29 mouse cellular contexts compared by ENCODE assay signal in the genomic region with DNA sequence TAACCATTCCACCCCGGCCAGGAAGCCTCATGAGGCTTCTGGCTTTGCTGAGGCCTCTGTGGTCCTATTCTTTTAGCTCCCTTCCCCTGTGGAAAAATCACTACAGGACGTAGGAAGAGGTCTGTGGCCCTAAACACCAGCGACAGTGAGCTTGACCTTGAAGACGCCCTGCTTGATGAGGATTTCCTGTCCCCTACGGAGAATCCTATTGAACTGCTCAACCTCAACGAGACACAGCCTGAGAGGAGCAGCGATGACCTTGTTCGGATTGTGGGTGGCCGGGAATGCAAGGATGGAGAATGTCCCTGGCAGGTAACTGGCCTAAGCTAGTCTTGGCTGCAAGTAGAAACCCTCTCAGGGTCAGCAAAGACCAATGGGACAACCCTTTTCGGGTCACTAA. TPM values are rescaled to one million over a fixed set of nuclear protein-coding genes. Genes with fewer than 3 reads are reported as not detected.
A peak's percentile ranks its signal among the peaks of the same experiment; 100 is the strongest.
DNase-seq lines count a peak whose midpoint lies in the region; ATAC-seq and TF ChIP-seq lines count a peak whose summit lies in the region.
"Had no signal": no experiment of that assay in that cellular context is flagged by ENCODE, and none has a peak within 500 bp of the region (broad histone marks: within the 10 kb centered on the region; RNA-seq: fewer than 3 reads in every experiment).

No protein-coding gene starts in this region.

- no peaks in the 10 kb centered on the region for H3K27me3 ChIP-seq in liver, adult 2 months (ENCODE audit: control insufficient read depth, insufficient read depth, low read length)
- H3K27me3 ChIP-seq in liver, postnatal 0 days (ENCODE audit: insufficient read depth, low read length) = no peaks in the 10 kb centered on the region
- H3K27me3 ChIP-seq in forebrain, postnatal 0 days (ENCODE audit: insufficient read depth, low read length) = no peaks in the 10 kb centered on the region

- H3K79me2 ChIP-seq in liver, adult 2 months (ENCODE audit: control insufficient read depth, insufficient read depth, low read length) = 0 out of 2 replicates have a peak, but pooled peaks cover 2% of the 10 kb centered on the region

- H3K27ac ChIP-seq in liver, adult 2 months (replicated peaks; ENCODE audit: insufficient read depth, low read depth, low read length) = no peak overlapping the region
- H3K27ac ChIP-seq in liver, postnatal 0 days (ENCODE audit: low read depth) = no peak overlapping the region
- no peak overlapping the region for H3K27ac ChIP-seq in forebrain, postnatal 0 days (ENCODE audit: low read depth, low read length)

- WGBS in liver, adult 2 months = 50% methylated on average over 10 of the region's 10 CpGs
- WGBS in liver, postnatal 0 days (ENCODE audit: insufficient replicate concordance) = 76% methylated on average over 10 of the region's 10 CpGs
- 85% methylated on average over 10 of the region's 10 CpGs for WGBS in forebrain, postnatal 0 days

- no peak overlapping the region for H3K9ac ChIP-seq in liver, adult 2 months (ENCODE audit: low read depth, low read length)
- H3K9ac ChIP-seq in liver, postnatal 0 days (replicated peaks) = no peak overlapping the region
- H3K9ac ChIP-seq in forebrain, postnatal 0 days = no peak overlapping the region

- no peak for TF ChIP-seq POLR2A in liver, adult 2 months (IDR thresholded peaks at IDR 0.05; ENCODE audit: extremely low read depth, insufficient read depth, low read length)

- DNase-seq in liver, adult 2 months (ENCODE audit: extremely low read depth, low read depth, low spot score) = peak; percentile 63
- DNase-seq in liver, postnatal 0 days = no peak
- DNase-seq in ES-CJ7 (ENCODE audit: low read depth, low spot score) (peak; percentile 79), R1 (ENCODE audit: low read depth, low spot score) (peak; percentile 75), ZHBTc4 (ENCODE audit: low read depth, low spot score) (peak; percentile 70)
- DNase-seq in forebrain, postnatal 0 days = no peak
- DNase-seq in gastrocnemius, adult 8-10 months (ENCODE audit: low spot score in 2 of 2) = no peak
- no peak for DNase-seq in heart, adult 8-10 months (ENCODE audit: low spot score)
- DNase-seq: adrenal gland, adult 2 months; adrenal gland, adult 8-10 months; adrenal gland, postnatal 10 days; adrenal gland, postnatal 14 days; adrenal gland, postnatal 25 days; adrenal gland, postnatal 36 days; B cell, adult 2 months; cerebellum, adult 11 months; cerebellum, adult 11-12 months; cerebellum, adult 18-20 months; cerebellum, adult 2 months; cerebellum, adult 8-10 months had no signal

- H3K4me1 ChIP-seq in liver, adult 2 months (ENCODE audit: control insufficient read depth, insufficient read depth, low read length) = no peaks in the 10 kb centered on the region
- no peaks in the 10 kb centered on the region for H3K4me1 ChIP-seq in liver, postnatal 0 days (ENCODE audit: insufficient read depth)
- H3K4me1 ChIP-seq in forebrain, postnatal 0 days (ENCODE audit: insufficient read depth) = no peaks in the 10 kb centered on the region

- ATAC-seq in liver, postnatal 0 days = no peak
- ATAC-seq in forebrain, postnatal 0 days = no peak
- ATAC-seq: activated CD4-positive, CD25-positive, alpha-beta regulatory T cell, adult 4 months; CD4-positive, CD25-positive, alpha-beta regulatory T cell, adult 4 months; Patski had no signal

- no peak for TF ChIP-seq CTCF in liver, adult 2 months (IDR thresholded peaks at IDR 0.05; ENCODE audit: low read depth, low read length)
- TF ChIP-seq CTCF in liver, postnatal 0 days (IDR thresholded peaks at IDR 0.05; ENCODE audit: low read depth) = no peak
- TF ChIP-seq CTCF in forebrain, postnatal 0 days (IDR thresholded peaks at IDR 0.05; ENCODE audit: low read depth) = no peak

- no peak overlapping the region for H3K4me2 ChIP-seq in liver, postnatal 0 days (ENCODE audit: low read depth, low read length)
- no peak overlapping the region for H3K4me2 ChIP-seq in forebrain, postnatal 0 days (ENCODE audit: low read depth)

- peaks cover 75% of the 10 kb centered on the region for H3K36me3 ChIP-seq in liver, adult 2 months (ENCODE audit: control insufficient read depth, insufficient read depth, low read length)
- peaks cover 56% of the 10 kb centered on the region for H3K36me3 ChIP-seq in liver, postnatal 0 days (replicated peaks; ENCODE audit: insufficient read depth, low read length)
- H3K36me3 ChIP-seq in forebrain, postnatal 0 days (ENCODE audit: insufficient read depth) = no peaks in the 10 kb centered on the region
- H3K36me3 ChIP-seq: G1E had no signal

- H3K9me3 ChIP-seq in liver, postnatal 0 days (ENCODE audit: low read length) = no peaks in the 10 kb centered on the region
- no peaks in the 10 kb centered on the region for H3K9me3 ChIP-seq in forebrain, postnatal 0 days (ENCODE audit: low read length)
- H3K9me3 ChIP-seq: G1E had no signal

- H3K4me3 ChIP-seq in liver, adult 2 months (ENCODE audit: insufficient read depth, low read depth, low read length) = no peak overlapping the region
- no peak overlapping the region for H3K4me3 ChIP-seq in liver, postnatal 0 days (ENCODE audit: low read depth, low read length)
- H3K4me3 ChIP-seq in forebrain, postnatal 0 days (ENCODE audit: low read depth, low read length) = no peak overlapping the region

- TF ChIP-seq EP300 in liver, postnatal 0 days (IDR thresholded peaks at IDR 0.05; ENCODE audit: low read depth) = no peak

RNA-seq across cellular contexts. Expression of a gene that starts 10.2 kb away (rescaled TPM):
- total RNA-seq in liver, adult 2 months (2014; rRNA removed) = 240 and 252 TPM in 2 replicates
- polyA plus RNA-seq in liver, adult 2 months (2012; rRNA removed) = 374 and 460 TPM in 2 replicates
- 93.8 and 97.1 TPM in 2 replicates for polyA plus RNA-seq in liver, postnatal 0 days (2015; fragmentation: Nextera tagmentation; extraction: Ambion mirVana)
- 0.24 TPM in 1 of 2 replicates, not detected in the other for total RNA-seq in forebrain, postnatal 0 days (2014; rRNA removed)
- polyA plus RNA-seq in forebrain, postnatal 0 days (2015; fragmentation: Nextera tagmentation; extraction: Ambion mirVana) = 0.91 TPM in 2 replicates
- total RNA-seq in gastrocnemius, adult 8-10 months (2022) = under 1 TPM in 1 of 4 experiments, not detected in 3; 0.29 TPM
- not detected for total RNA-seq in heart, adult 8-10 months (2022)
- total RNA-seq: adrenal gland, adult 18-20 months; adrenal gland, postnatal 25 days; adrenal gland, postnatal 36 days had no signal
- polyA plus RNA-seq: G1E had no signal

RNA-seq across cellular contexts. Expression of a gene that starts 13.4 kb away (rescaled TPM):
- 374 and 399 TPM in 2 replicates for total RNA-seq in liver, adult 2 months (2014; rRNA removed)
- 267 and 371 TPM in 2 replicates for polyA plus RNA-seq in liver, adult 2 months (2012; rRNA removed)
- polyA plus RNA-seq in liver, postnatal 0 days (2015; fragmentation: Nextera tagmentation; extraction: Ambion mirVana) = 531 and 542 TPM in 2 replicates
- 0.15 and 0.33 TPM in 2 replicates for total RNA-seq in forebrain, postnatal 0 days (2014; rRNA removed)
- 0.16 and 0.25 TPM in 2 replicates for polyA plus RNA-seq in forebrain, postnatal 0 days (2015; fragmentation: Nextera tagmentation; extraction: Ambion mirVana)
- not detected for total RNA-seq in gastrocnemius, adult 8-10 months (2022)
- 1 to 10 TPM in 1 of 4 experiments, under 1 TPM in 3; 0.35 to 5.7 (median 0.47) TPM for total RNA-seq in heart, adult 8-10 months (2022)
- total RNA-seq: CH12.LX, ES-E14 had no signal
- polyA plus RNA-seq: activated CD4-positive, CD25-positive, alpha-beta regulatory T cell, adult 4 months; C2C12; CD4-positive, CD25-positive, alpha-beta regulatory T cell, adult 4 months; cerebellum, adult 2 months; G1E; Patski had no signal

RNA-seq across cellular contexts. Expression of a gene that starts 24.7 kb away (rescaled TPM):
- total RNA-seq in liver, adult 2 months (2014; rRNA removed) = 95.0 and 117 TPM in 2 replicates
- polyA plus RNA-seq in liver, adult 2 months (2012; rRNA removed) = 173 and 185 TPM in 2 replicates
- 35.1 and 36.0 TPM in 2 replicates for polyA plus RNA-seq in liver, postnatal 0 days (2015; fragmentation: Nextera tagmentation; extraction: Ambion mirVana)
- total RNA-seq in forebrain, postnatal 0 days (2014; rRNA removed) = 0.08 and 0.33 TPM in 2 replicates
- 0.08 and 0.15 TPM in 2 replicates for polyA plus RNA-seq in forebrain, postnatal 0 days (2015; fragmentation: Nextera tagmentation; extraction: Ambion mirVana)
- not detected for total RNA-seq in gastrocnemius, adult 8-10 months (2022)
- 1 to 10 TPM in 1 of 4 experiments, under 1 TPM in 2, not detected in 1; 0.22 to 2.2 (median 0.31) TPM for total RNA-seq in heart, adult 8-10 months (2022)
- total RNA-seq: CH12.LX, MEL had no signal
- polyA plus RNA-seq: activated CD4-positive, CD25-positive, alpha-beta regulatory T cell, adult 4 months; C2C12; CD4-positive, CD25-positive, alpha-beta regulatory T cell, adult 4 months; G1E; Patski had no signal

RNA-seq across cellular contexts. Expression of a gene that starts 54.7 kb away (rescaled TPM):
- total RNA-seq in liver, adult 2 months (2014; rRNA removed) = 7.0 and 11.2 TPM in 2 replicates
- polyA plus RNA-seq in liver, adult 2 months (2012; rRNA removed) = 11.6 and 12.2 TPM in 2 replicates
- polyA plus RNA-seq in liver, postnatal 0 days (2015; fragmentation: Nextera tagmentation; extraction: Ambion mirVana) = 6.7 and 8.8 TPM in 2 replicates
- 27.1 and 30.3 TPM in 2 replicates for total RNA-seq in forebrain, postnatal 0 days (2014; rRNA removed)
- polyA plus RNA-seq in forebrain, postnatal 0 days (2015; fragmentation: Nextera tagmentation; extraction: Ambion mirVana) = 25.8 and 32.2 TPM in 2 replicates
- total RNA-seq in gastrocnemius, adult 8-10 months (2022) = 1 to 10 TPM; 6.5 to 7.6 (median 6.8) TPM
- total RNA-seq in heart, adult 8-10 months (2022) = 1 to 10 TPM; 8.4 to 9.7 (median 9.4) TPM

RNA-seq across cellular contexts. Expression of a gene that starts 54.9 kb away (rescaled TPM):
- total RNA-seq in liver, adult 2 months (2014; rRNA removed) = 85.4 and 95.0 TPM in 2 replicates
- 42.4 and 46.0 TPM in 2 replicates for polyA plus RNA-seq in liver, adult 2 months (2012; rRNA removed)
- 60.5 and 62.9 TPM in 2 replicates for polyA plus RNA-seq in liver, postnatal 0 days (2015; fragmentation: Nextera tagmentation; extraction: Ambion mirVana)
- 72.6 and 101 TPM in 2 replicates for total RNA-seq in forebrain, postnatal 0 days (2014; rRNA removed)
- polyA plus RNA-seq in forebrain, postnatal 0 days (2015; fragmentation: Nextera tagmentation; extraction: Ambion mirVana) = 52.8 and 59.4 TPM in 2 replicates
- total RNA-seq in gastrocnemius, adult 8-10 months (2022) = 10 to 100 TPM; 70.4 to 74.4 (median 71.9) TPM
- total RNA-seq in heart, adult 8-10 months (2022) = 10 to 100 TPM; 75.8 to 84.1 (median 80.2) TPM

Comparison
In these comparisons a context has a peak if more than half of its experiments do, and no peak if none do; other contexts are left out.
1. DNase-seq: peak in liver, adult 2 months (single experiment), ES-CJ7 (single experiment), R1 (single experiment) and ZHBTc4 (single experiment); none in liver, postnatal 0 days (single experiment), forebrain, postnatal 0 days (single experiment), gastrocnemius, adult 8-10 months (0 of 2) and heart, adult 8-10 months (single experiment).
2. RNA of a gene that starts 10.2 kb away (total RNA-seq): 240 to 252 TPM in liver, adult 2 months; 0.24 TPM in forebrain, postnatal 0 days, 0.29 TPM in gastrocnemius, adult 8-10 months and not detected in heart, adult 8-10 months; every median in the first group is over 100 times any median in the second.
3. RNA of a gene that starts 13.4 kb away (total RNA-seq): 374 to 399 TPM in liver, adult 2 months; 0.35 to 5.7 TPM in heart, adult 8-10 months, 0.15 to 0.33 TPM in forebrain, postnatal 0 days and not detected in gastrocnemius, adult 8-10 months; every median in the first group is over 10 times any median in the second.
4. RNA of a gene that starts 24.7 kb away (total RNA-seq): 95.0 to 117 TPM in liver, adult 2 months; 0.08 to 0.33 TPM in forebrain, postnatal 0 days, 0.22 to 2.2 TPM in heart, adult 8-10 months and not detected in gastrocnemius, adult 8-10 months; every median in the first group is over 10 times any median in the second.